Mouse (Mus musculus): ENCODE measurements at regions not wholly inside any gene's neighbourhood (a gene's known extent, or its start where the extent isn't known, plus 50 kb on each side); places are given as distances from the start of the nearest gene placed in this dataset.
A peak's percentile ranks its signal among the peaks of the same experiment; 100 is the strongest.

GRCm38 (mm10) chr12:10062006-10062514, 307.7 kb upstream of the Nt5c1b start:
- DNase-seq (ENCODE audit: low spot score), result no peak

- DNase-seq (ENCODE audit: low spot score), result no peak
Measured at GRCm38 (mm10) chr12:10078341-10078740, 291.4 kb upstream of the Nt5c1b start.

- DNase-seq (ENCODE audit: low spot score), result no peak
Measured at GRCm38 (mm10) chr12:10079482-10079881, 290.3 kb upstream of the Nt5c1b start.

- DNase-seq (ENCODE audit: low spot score), result peak; percentile 14
Measured at GRCm38 (mm10) chr12:10112874-10113453, 256.8 kb upstream of the Nt5c1b start.

GRCm38 (mm10) chr12:10122102-10122501, 247.7 kb upstream of the Nt5c1b start:
- DNase-seq (ENCODE audit: low spot score), result no peak

- DNase-seq (ENCODE audit: low spot score), result no peak
Measured at GRCm38 (mm10) chr12:10127995-10128573, 241.7 kb upstream of the Nt5c1b start.

GRCm38 (mm10) chr12:10134141-10134540, 235.6 kb upstream of the Nt5c1b start:
- DNase-seq (ENCODE audit: low spot score), result no peak

- no peak for DNase-seq (ENCODE audit: low spot score)
Measured at GRCm38 (mm10) chr12:10135915-10136314, 233.9 kb upstream of the Nt5c1b start.

GRCm38 (mm10) chr12:10140131-10140530, 229.6 kb upstream of the Nt5c1b start:
- DNase-seq (ENCODE audit: low spot score), result no peak

- DNase-seq (ENCODE audit: low spot score), result no peak
Measured at GRCm38 (mm10) chr12:10160837-10161236, 208.9 kb upstream of the Nt5c1b start.

- no peak for DNase-seq (ENCODE audit: low spot score)
Measured at GRCm38 (mm10) chr12:10168042-10168441, 201.7 kb upstream of the Nt5c1b start.

- no peak for DNase-seq (ENCODE audit: low spot score)
Measured at GRCm38 (mm10) chr12:10168581-10168980, 201.2 kb upstream of the Nt5c1b start.

- no peak for DNase-seq (ENCODE audit: low spot score)
Measured at GRCm38 (mm10) chr12:10178718-10179117, 191.1 kb upstream of the Nt5c1b start.

GRCm38 (mm10) chr12:10179147-10179814, 190.5 kb upstream of the Nt5c1b start:
- DNase-seq (ENCODE audit: low spot score), result no peak

GRCm38 (mm10) chr12:10179815-10180468, 189.8 kb upstream of the Nt5c1b start:
- no peak for DNase-seq (ENCODE audit: low spot score)

GRCm38 (mm10) chr12:10182589-10182988, 187.2 kb upstream of the Nt5c1b start:
- DNase-seq (ENCODE audit: low spot score), result no peak

- no peak for DNase-seq (ENCODE audit: low spot score)
Measured at GRCm38 (mm10) chr12:10186576-10186975, 183.2 kb upstream of the Nt5c1b start.

- no peak for DNase-seq (ENCODE audit: low spot score)
Measured at GRCm38 (mm10) chr12:10189746-10190145, 180.0 kb upstream of the Nt5c1b start.

GRCm38 (mm10) chr12:10197906-10198460, 171.8 kb upstream of the Nt5c1b start:
- DNase-seq (ENCODE audit: low spot score), result no peak

GRCm38 (mm10) chr12:10209841-10210240, 159.9 kb upstream of the Nt5c1b start:
- no peak for DNase-seq (ENCODE audit: low spot score)

- no peak for DNase-seq (ENCODE audit: low spot score)
Measured at GRCm38 (mm10) chr12:10222821-10223220, 147.0 kb upstream of the Nt5c1b start.

GRCm38 (mm10) chr12:10223832-10224231, 145.9 kb upstream of the Nt5c1b start:
- peak; percentile 19 for DNase-seq (ENCODE audit: low spot score)
